Mouse (Mus musculus): ENCODE measurements around the gene Fip1l1.

Fip1l1 gene

DNA sequence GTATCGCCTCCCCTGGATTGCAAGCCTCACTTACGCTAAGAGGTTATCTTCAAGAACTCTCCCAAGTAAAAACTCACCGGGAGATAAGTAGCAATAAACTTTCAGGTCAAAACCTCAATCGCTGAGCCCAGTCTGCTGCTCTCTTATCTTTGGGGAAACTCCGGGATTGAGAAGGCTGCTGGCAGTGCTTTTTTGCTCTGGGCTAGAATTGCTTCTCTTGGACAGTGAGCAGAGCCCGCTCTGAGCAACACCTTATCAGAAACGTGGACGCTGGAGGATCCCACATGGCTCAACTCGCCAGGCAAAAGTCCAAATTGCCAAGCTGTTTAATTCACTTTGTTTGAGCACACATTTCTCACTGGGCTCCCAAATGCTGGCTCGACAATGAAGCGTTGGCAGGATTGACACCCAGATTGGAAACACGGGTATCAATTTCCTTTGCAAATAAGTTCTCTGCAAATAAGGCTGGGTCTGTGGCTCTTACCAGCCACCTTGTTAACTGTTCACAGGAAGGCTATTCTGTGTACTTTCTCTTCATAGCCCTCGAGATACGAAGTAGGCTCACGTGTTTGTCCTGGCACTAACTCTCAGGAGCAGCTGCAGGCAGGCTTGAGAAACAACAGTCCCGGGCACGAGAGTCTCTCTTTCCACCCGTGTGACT, 78.4 kb downstream of the Fip1l1 start:
- in situ Hi-C loops (cut with MboI): no loop called here

DNA sequence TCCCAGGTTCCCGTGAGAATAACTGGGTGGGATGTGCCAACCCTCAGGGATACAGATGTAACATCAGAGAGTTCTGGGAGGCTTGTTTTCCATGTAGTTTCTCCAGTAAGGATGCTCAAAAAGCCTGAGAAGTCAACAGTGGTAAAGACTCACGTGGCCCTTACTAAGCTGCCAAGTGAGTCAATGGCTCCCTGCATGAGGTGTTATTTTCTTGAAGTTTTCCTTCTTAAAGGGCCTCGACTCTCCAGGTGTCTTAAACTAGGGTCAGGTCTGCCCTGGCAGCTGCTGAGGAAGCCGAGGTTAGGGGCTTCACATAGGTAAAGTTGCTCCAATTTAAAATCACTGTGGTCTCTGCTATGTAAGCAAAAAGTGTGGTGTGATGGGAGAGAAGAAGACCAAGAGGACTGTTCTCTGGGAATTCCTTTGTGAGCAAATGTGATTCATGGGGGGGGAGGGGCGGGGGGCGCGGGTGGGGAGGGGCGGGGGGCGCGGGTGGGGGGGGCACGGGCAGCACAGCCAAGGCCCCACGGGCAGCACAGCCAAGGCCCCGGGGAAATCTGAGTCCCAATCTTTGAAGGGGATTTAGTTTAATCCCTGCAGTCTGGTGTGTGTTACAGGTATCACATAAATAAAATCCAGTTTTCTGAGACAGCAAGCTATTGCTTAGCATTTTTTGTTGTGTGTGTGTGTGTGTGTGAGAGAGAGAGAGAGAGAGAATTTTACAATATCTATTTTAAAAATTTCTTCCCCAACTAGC, 82.7 kb downstream of the Fip1l1 start:
- in situ Hi-C loops (cut with MboI): no loop called here

DNA sequence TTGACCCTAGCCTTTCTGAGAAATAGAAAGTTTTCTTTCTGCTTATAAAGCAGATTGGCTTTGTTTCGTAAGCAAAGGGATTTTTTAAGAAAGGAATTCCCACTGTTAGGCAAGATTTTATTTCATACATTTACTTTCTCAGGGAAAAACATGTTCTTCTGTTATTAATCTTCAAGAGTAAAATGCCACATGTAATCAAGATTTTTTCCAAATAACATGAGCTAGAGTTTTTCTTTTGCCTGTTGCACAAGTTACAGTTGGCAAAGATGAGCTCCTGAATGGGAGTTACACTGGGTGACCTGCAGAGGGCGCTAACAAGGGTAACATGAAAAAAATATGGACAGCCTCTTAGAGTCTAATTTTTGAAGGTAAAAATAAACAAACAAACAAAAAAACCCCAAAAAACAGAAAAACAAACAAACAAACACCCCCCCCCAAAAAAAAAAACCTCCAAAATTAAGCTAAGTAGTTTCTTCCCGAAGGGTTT, 83.4 kb downstream of the Fip1l1 start:
- in situ Hi-C loops (cut with MboI): no loop called here

DNA sequence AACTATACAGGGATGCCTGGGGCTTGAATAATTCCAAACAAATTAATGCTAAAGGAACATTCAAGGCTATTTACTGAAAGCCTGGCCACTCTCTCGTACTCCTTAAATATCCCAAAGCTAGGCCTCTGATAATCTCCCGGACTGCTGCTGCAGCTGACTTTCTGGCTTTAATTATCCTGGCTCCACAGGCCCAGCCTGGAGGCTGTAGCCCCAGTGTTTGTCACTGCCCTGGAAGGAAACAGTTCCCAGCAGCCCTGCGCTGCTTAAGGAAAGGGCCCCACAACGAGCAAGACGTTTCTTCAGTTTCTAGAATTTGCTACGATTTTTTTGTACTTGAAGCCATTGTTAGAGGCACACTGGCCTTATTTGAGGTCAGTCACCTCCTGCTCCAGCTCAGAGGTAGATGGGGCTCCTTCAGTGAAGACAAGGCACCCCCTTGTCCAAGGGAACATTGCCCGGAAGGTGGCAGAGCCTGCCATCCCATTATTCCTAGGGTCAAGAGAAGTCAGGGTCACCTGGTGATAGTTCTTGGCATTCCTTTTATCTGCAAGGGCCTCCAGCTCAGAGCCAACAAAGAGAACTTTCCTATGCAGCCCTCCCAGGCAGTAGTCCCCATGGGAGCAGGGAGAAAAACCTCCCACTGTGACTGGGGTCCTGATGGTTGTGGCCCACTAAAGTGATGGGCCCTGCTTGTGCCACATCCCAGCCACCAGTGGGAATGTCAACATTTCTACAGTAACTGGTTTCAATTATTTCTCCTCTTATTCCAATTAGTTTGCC, 86.6 kb downstream of the Fip1l1 start:
- in situ Hi-C loops (cut with MboI): no loop called here

DNA sequence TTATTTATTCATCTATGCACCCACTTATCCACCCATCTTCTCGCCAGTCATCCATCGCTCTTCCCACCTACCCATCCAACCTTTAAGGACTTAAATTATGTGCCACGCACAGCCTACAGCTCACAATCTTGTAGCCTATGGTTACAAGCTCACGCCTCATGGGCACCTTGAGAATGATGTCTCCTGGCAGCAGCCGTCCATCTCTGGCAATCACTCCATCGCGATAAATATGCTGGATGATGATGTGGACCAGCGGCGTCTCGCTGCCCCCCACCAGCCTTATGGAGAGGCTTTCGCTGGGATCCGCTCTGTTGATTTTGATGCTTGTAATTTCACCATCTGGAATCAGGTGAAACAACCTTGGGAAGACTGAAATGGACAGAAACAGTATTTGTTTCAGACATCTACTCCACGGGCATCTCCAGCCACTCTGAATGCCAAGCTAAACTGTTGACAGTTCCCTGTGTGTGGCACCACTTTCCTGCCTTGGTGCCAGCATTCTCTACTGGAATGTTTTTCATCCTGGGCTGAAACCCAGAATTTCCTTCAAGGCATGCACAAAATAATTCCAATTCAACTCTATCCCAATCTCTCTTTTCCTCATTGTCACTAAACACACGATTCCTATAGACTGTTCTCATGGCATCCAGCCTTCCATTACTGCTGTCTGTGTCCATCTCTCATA, 88.2 kb downstream of the Fip1l1 start:
- in situ Hi-C loops (cut with MboI): no loop called here

DNA sequence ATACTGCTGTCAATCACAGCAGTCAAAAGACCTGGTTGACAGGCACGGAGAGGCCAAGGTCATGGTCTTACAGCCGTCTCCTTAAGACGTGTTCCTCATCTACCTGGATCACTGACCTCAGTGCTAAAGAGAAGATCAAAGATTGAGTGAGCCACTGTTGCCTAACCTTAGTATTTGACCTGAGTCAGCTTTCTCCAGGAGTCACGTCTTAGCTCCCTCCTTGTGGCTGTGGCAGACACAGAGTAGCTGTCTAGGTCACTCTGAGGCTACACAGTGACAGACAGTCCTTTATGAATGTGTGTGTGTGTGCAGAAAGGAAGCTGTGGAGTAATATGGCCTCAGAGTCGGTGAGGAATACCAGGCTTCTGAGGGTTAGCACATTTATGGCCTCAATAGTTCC, 89.1 kb downstream of the Fip1l1 start:
- in situ Hi-C loops (cut with MboI): no loop called here

DNA sequence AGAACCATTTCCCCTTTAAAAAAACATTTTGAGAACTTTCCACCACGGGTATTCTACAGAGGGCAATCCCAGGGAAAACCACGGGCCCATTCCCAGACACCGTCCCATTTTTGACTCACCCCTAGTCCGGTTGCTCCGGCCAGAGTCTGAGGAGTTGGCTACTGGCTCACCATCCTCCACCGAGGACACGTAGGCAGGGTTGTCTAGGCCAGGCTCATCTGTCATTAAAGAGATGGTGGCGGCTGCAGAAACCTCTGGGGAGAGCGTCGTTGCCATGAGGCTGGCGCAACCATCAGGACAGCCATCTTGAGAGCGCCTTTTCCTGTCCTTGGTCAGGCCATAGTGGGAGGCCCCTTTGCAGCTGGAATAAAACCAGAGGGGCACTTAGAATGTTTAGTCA, 92.8 kb downstream of the Fip1l1 start:
- in situ Hi-C loops (cut with MboI): loop anchor here (25.0 kb wide), 1 partner anchor 534 kb away; the partner anchor contains the start of gene Pdgfra

DNA sequence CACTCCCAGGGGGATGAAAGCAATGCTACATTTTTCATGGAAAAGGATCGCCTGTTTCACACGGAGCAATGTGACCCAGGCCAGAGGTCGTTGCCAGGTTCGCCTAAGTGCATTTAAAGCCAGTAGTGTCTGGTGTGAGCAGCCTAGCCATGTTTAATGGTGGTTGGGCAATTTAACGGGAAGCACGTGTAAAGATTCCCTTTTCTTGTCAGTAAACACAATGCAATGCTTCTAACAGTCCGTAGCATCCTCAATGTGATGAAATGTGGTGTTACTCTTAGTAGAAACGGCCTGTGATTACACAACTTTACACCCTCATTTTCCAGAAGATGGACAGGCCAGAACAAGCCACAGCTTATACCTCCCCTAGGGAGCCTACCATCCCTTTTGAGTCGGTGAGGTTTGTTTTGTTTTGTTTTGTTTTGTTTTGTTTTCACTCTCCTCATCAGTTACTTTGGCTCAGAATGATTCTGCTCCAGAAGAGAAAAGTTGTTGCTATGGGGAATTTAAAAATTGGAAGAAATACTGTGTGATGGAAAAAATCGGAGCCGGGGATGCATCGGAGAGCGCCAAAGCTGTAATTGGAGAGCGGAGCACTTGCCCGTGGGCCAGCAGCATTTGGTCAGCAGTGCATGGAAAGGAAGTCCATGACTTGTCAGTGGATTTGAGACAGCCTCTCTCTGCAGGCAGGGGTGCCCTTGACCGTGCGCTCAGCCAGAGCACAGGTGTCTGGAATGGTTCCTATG, 97.3 kb downstream of the Fip1l1 start:
- in situ Hi-C loops (cut with MboI): loop anchor here (25.0 kb wide), 1 partner anchor 530 kb away; the partner anchor contains the start of gene Pdgfra

DNA sequence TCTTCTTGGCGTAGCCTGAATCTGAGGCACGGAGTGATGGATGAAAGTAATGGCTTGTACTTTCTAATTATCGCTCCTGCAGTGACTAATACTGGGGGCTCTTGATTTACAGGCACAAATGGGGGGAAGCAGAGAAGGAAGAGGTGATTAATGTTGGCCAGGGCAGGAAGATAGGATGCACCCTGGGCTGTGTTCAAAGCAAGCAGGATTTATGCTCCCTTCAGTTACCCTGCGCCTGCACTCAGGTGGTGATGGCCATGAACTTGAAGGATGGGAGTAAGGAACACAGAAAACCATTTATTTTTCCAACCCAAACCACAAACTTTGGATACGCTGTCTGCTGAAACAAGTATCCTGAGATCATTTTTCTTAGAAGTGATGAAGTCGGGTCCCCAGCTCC, 98.2 kb downstream of the Fip1l1 start:
- in situ Hi-C loops (cut with MboI): loop anchor here (25.0 kb wide), 1 partner anchor 529 kb away; the partner anchor contains the start of gene Pdgfra

DNA sequence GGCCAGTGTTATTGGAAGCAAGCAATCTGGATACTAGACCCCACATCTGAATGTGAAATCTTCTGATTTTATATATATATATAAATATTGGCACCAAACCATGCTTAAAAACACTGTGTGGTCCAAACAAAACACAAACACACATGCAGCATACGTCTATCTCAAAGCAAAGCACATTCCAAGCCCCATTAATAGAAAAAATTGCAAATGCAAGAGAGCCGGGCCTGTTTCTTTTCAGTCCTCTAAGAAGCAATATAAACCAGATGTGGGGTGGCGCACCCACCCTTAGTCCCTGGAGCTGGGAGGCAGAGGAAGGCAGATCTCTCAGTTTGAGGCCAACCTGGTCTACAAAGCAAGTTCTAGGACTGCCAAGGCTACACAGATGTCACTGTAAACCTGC, 99.1 kb downstream of the Fip1l1 start:
- in situ Hi-C loops (cut with MboI): loop anchor here (25.0 kb wide), 1 partner anchor 528 kb away; the partner anchor contains the start of gene Pdgfra

DNA sequence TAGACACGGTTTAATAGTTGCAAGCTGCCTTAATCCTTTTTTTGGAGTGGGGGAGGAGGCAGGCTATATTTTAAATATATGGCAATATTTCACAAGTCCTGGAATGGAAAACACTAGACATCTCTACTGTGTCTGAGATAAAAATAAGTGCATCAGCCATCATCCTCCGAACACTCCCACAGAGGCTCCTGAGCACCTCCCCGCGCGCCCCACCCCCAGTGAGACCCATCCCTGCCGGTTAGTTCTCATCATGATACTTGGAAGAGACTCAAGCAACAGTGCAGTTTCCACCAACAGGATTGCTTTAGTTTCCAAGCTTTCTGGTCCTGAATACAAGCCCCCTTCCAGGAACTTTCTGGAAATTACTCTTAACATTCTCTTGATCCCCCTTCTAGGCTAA, 104.3 kb downstream of the Fip1l1 start:
- in situ Hi-C loops (cut with MboI): loop anchor here (25.0 kb wide), 1 partner anchor 523 kb away; the partner anchor contains the start of gene Pdgfra

DNA sequence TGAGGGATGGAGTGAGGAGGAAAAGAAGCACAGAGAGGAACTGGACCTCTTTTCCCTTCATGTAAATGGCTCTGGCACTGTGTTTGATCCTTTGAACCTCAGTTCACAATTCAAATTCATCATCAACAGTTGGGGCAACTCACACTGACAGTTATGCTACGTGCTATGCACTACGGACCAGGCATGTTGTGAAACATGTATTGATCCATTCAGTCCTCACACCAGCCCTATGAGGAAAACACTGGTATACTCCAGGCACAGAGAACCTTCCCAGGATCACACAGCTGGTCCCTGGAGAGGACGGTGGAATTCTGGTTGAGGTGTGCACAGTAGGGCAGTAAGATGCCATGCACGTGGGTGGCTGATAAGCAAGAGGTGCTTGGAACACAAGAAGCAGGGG, 105.3 kb downstream of the Fip1l1 start:
- in situ Hi-C loops (cut with MboI): loop anchor here (25.0 kb wide), 1 partner anchor 522 kb away; the partner anchor contains the start of gene Pdgfra

DNA sequence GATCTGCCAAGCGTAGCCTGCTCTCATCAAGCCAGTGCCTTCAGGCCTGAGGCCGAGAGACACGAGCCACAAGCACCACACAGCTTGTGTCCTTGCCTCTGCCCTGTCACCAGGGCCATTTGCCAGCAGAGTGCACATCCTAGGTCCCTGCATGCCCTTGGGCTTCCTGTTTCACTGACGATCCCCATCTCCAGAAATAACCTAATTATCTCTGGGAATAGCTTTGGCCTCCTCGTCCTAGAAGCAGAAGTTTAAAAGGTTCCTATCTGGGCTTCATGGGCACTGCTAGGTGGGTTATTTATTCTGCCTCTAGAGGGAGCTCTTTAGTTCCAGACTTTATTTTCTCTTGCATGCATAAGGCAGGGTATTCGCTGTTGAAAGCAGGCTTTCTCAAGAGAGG, 105.8 kb downstream of the Fip1l1 start:
- in situ Hi-C loops (cut with MboI): loop anchor here (25.0 kb wide), 1 partner anchor 521 kb away; the partner anchor contains the start of gene Pdgfra

DNA sequence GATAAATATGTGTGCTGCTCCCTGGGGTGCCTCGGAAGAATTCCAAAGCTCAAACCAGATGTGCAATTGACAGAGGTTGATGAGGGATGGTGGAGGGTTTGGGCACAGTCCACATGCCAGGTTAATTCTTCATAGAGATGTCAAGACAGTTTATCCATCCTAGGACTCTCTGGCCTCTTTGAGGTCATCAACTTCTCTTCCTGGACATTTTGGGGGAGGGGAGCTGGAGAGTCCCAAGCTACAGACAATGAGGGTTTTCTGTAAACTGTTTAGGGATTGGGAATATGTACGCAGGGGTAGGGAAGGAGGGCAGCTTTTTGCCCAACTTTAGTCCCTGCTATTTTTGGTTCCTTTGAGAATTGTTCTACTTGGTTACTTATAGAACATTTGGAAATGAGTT, 107.0 kb downstream of the Fip1l1 start:
- in situ Hi-C loops (cut with MboI): loop anchor here (25.0 kb wide), 1 partner anchor 520 kb away; the partner anchor contains the start of gene Pdgfra

DNA sequence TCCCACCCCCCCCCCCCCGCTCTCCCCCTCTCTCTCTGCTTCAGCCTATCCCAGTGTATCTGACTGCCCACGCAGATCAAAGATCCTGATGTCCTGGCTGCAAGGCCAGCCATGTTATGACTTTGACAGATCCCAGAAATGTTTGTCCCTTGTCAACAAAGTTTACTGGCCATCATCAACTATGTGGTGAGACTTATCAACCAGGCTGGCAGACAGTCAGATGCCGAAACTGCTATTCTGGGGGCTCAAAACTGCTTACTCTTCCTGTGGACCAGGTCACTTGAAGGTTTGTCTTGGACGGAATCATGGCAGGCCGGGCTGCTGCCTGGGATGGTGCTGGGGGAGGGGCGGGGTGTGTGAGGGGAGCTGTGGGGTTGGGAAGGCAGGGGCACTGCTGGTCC, 112.3 kb downstream of the Fip1l1 start:
- in situ Hi-C loops (cut with MboI): loop anchor here (25.0 kb wide), 1 partner anchor 515 kb away; the partner anchor contains the start of gene Pdgfra

DNA sequence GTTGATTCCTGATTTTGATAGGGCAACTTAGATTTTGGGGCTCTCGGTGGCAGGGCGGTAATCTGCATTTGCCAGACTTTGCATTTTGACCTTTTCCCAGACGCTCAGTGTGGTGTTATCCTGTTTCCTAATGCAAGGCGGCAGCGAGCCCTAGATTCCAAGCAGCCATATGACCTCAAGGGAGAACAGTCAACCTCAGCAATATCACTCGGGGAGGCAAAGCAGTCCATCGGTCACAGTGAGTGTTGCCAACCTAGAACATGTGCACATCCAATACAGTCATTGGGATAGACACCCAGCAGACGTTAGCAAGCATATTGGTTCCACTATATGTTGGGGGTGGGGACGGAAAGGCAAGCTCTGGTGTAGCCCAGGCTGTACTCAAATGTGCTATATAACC, 113.0 kb downstream of the Fip1l1 start:
- in situ Hi-C loops (cut with MboI): loop anchor here (25.0 kb wide), 1 partner anchor 514 kb away; the partner anchor contains the start of gene Pdgfra

Measured in mature B cell (primary cell).